Mouse (Mus musculus) heart, adult 2 months (tissue): ENCODE measurements around the gene E330009J07Rik.

Experiments used
- CTCF ChIP-seq: fragments of 200-600 bp; IDR thresholded peaks from 2 replicates; pipeline ENCODE4 v1.8.1; 2022; ENCODE audit warnings: antibody characterized with exemption, mild to moderate bottlenecking, moderate library complexity
- EP300 ChIP-seq: fragments of 200-500 bp; IDR thresholded peaks from 2 replicates; pipeline ENCODE4 v1.6.1; 2011; ENCODE audit warnings: low read depth, low read length, control low read depth; ENCODE audit not compliant: insufficient read depth
- POLR2A ChIP-seq: fragments of 200-500 bp; IDR thresholded peaks from 2 replicates; pipeline ENCODE4 v1.6.1; 2011; ENCODE audit warnings: mild to moderate bottlenecking, low read depth, low read length, control low read depth; ENCODE audit not compliant: insufficient read depth

GRCm38 (mm10) chr6:40423013-40423412 is 12.9 kb downstream of the E330009J07Rik start:
- no peak for TF ChIP-seq CTCF
- TF ChIP-seq EP300 = no peak
- no peak for TF ChIP-seq POLR2A
